Mouse (Mus musculus) cerebellum, adult 2 months (tissue): ENCODE data around the gene Acp5.

Experiments
- CTCF ChIP-seq: fragments of 200-500 bp; IDR thresholded peaks from 2 replicates; pipeline ENCODE4 v1.5.1; 2011; ENCODE audit warnings: low read depth, mild to moderate bottlenecking, control low read depth, low read length, moderate library complexity, borderline replicate concordance; ENCODE audit not compliant: insufficient read depth
- POLR2A ChIP-seq: fragments of 200-500 bp; IDR thresholded peaks from 2 replicates; pipeline ENCODE4 v1.6.1; 2011; ENCODE audit warnings: low read length, control low read depth, borderline replicate concordance; ENCODE audit not compliant: insufficient read depth

GRCm38 (mm10) chr9:22162912-22163311, 27.4 kb upstream of the Acp5 start:
- TF ChIP-seq CTCF (no peak), POLR2A (no peak)
